Mouse (Mus musculus): ENCODE results near the gene Kif17. TPM values are rescaled to one million over a fixed set of nuclear protein-coding genes. Genes with fewer than 3 reads are reported as not detected.

Gene Kif17
- polyA plus RNA-seq (2017; shearing (Covaris generic)) = 1 to 10 TPM in 1 of 2 experiments, under 1 TPM in 1; 0.27 to 1.1 TPM

DNA sequence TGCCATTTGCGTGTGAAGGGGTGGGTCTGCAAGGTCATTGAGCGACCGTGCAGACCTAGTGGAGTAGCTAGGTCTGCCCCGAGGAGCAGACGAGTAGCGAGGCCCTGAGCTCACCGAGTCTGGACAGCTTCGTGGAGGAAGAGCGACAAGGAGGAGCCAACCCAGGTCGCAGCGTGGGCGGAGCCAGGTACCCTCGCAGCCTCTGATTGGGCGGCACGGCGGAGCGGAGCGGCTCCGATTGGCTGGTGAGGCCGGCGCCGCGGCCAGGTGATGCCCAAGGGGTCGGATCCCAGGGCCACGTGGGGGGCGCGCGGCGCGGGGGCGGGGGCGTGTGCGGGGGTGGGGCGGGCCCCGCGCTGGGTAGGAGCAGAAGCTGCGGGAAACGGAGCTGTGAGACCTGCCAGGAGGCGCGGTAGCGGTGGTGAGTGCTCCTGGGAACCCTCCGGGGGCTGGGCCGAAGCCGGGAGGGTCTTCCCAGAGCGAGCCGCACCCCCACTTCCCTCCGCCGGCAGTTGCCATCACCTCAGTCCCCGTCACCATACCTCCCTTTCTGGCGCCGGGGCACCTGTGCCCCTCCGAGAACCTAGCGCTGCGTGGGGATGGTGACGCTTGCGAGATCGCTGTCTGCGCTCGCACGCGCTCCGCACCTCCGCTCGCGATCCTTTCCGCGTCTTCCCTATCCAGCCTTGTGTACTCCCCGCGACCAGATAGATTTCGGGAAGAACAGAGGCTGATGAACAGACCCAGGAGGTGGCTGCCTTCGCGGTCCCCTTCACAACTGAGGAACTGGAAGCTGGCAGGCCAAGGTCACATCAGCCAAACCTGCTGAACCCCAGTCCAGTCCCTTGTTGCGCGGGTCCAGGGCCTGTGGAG lies at the start of gene Kif17, which contains the start of gene Sh2d5:
TSS of gene Kif17 (plus strand) at position 348 of the 873 bp plus-strand sequence.
TSS of gene Sh2d5 (plus strand) at position 316 of the 873 bp plus-strand sequence.

DNA sequence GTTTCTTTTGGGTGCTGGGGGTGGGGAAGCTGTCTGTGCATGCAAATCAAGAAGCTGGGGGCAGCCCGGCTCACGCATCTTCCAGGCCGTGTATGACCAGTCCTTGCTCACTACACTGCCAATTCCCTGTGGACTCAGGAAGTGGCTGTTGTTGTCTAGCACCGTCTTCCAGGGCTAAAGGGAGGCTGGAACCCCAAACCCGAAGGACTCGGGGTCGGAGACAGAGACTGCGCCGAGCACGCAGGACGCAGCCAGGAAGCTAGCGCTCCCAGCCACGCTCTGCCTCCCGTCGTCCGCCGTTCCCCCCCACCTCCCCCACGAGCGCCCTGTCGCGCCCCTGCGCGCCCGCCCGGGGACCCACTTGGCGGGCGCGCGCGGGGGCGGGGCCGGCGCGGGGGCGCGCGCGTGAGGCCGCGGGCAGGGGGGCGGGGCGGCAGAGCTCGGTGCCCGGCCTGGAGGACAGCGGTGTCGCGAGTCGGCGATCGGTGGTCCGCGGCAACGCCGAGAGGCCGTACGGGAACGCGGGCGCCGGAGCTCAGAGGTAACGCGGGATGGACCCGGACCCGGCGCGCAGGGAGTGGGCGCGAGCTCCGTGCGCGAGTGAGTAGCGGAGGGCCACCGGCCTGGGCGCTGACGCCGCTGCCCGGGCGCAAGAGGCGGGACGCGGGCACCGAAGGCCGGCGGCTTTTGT lies 33.9 kb upstream of the Kif17 start, which contains the start of gene Hp1bp3:
TSS of gene Hp1bp3 (plus strand) at position 97 of the 691 bp plus-strand sequence.

DNA sequence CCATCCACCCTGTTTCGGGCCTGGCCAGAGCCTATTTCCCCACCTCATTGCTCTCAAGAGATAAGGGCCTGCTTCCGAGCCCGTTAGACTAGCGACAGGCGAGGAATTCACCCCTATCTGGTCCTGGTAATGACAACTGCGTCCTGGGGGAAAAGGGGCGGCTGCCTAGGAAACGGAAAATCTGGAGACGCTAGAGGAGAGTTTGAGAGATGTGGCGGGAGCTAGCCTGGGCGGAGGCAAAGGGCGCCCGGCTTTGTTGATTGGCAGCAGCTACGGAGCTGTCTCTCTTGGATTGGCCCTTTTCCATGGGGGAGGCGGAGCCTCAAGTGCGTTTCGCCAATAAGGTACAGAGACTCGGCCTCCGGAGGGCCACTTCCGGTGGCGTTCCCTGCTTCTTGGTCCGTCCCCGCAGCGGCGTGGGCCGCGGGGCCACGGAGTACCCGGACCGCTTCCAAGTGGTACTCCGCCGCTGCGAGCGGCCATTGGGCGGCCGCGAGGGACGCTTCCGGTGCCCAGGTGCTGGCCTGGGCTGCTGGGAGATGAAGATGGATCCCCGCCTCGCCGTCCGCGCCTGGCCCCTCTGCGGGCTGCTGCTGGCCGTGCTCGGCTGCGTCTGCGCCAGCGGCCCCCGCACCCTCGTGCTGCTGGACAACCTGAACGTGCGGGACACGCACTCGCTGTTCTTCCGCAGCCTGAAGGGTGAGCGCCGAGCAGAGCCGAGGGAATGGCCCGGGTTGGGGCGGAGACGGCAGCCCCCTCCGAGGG lies 54.3 kb downstream of the Kif17 start, which contains the start of gene Ddost:
TSS of gene Ddost (plus strand) at position 391 of the 765 bp plus-strand sequence.

DNA sequence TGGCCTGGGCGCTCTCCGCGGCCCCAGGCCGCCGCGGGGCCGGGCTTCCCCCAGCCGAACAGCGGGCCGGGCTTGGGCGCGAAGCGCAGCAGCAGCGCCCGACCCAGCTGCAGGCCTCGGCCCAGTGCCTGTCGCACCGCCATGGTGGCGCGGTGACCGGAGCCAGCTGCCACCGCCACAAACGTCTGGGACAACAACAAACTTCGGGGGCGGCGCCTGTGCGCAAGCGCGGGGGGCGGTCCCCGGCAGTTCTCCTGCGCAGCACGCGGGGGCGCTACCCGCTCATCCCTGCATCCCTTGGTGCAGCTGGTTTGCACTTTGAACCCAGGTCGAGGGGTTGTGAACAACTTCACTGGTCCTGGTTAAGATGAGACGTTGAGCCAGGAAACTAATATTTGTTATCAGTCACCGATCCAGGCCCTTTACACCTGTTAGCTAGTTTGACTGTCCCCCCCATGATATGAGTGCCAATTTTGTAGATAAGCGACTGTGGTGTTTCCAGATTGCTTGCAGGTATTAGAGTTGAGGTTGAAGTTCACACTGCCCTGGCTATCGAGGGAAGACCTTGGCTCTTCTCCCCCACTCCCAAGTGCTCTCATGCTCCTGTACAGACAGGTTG lies 76.0 kb downstream of the Kif17 start, which contains the start of gene Pink1:
TSS of gene Pink1 (minus strand) at position 231 of the 619 bp plus-strand sequence.

Other genes starting within 250 kb of the Kif17 start
- 100 to 1,000 TPM; 193 to 197 TPM for gene Hp1bp3, start 34.1 kb upstream of the Kif17 start, polyA plus RNA-seq (2017; shearing (Covaris generic))
- gene Sh2d5, start within 50 bp of the Kif17 start, polyA plus RNA-seq (2017; shearing (Covaris generic)) = 1 to 10 TPM in 1 of 2 experiments, under 1 TPM in 1; 0.43 to 1.7 TPM
- 100 to 1,000 TPM; 191 to 194 TPM for gene Ddost, start 54.3 kb downstream of the Kif17 start, polyA plus RNA-seq (2017; shearing (Covaris generic))
- 100 to 1,000 TPM in 1 of 2 experiments, 10 to 100 TPM in 1; 94.5 to 112 TPM for gene Pink1, start 75.9 kb downstream of the Kif17 start, polyA plus RNA-seq (2017; shearing (Covaris generic))
- gene Cda, start 117.6 kb downstream of the Kif17 start, polyA plus RNA-seq (2017; shearing (Covaris generic)) = 1 to 10 TPM in 1 of 2 experiments, not detected in 1; 1.3 TPM
- under 1 TPM in 1 of 2 experiments, not detected in 1; 0.72 TPM for gene Fam43b, start 146.1 kb downstream of the Kif17 start, polyA plus RNA-seq (2017; shearing (Covaris generic))
- 10 to 100 TPM; 10.2 to 10.5 TPM for gene Mul1, start 184.2 kb downstream of the Kif17 start, polyA plus RNA-seq (2017; shearing (Covaris generic))
- 1 to 10 TPM in 1 of 2 experiments, under 1 TPM in 1; 0.82 to 1.2 TPM for gene Camk2n1, start 203.9 kb downstream of the Kif17 start, polyA plus RNA-seq (2017; shearing (Covaris generic))